Mouse (Mus musculus) cerebellum, adult 2 months (tissue): ENCODE measurements around the gene B430306N03Rik.

Source experiments
- CTCF ChIP-seq: fragments of 200-500 bp; IDR thresholded peaks from 2 replicates; pipeline ENCODE4 v1.5.1; 2011; ENCODE audit warnings: low read depth, mild to moderate bottlenecking, control low read depth, low read length, moderate library complexity, borderline replicate concordance; ENCODE audit not compliant: insufficient read depth
- POLR2A ChIP-seq: fragments of 200-500 bp; IDR thresholded peaks from 2 replicates; pipeline ENCODE4 v1.6.1; 2011; ENCODE audit warnings: low read length, control low read depth, borderline replicate concordance; ENCODE audit not compliant: insufficient read depth

GRCm38 (mm10) chr17:48272598-48272997 is 43.3 kb upstream of the B430306N03Rik start:
- TF ChIP-seq CTCF (no peak), POLR2A (no peak)
